Mouse (Mus musculus): ENCODE data around the gene Kank1. TPM values are rescaled to one million over a fixed set of nuclear protein-coding genes. Genes with fewer than 3 reads are reported as not detected.

Kank1 gene
- total RNA-seq, 2 experiments from 2014 or later: 11.2 to 17.6 TPM

- no peak for DNase-seq (ENCODE audit: low spot score in 2 of 2)
These were observed 123.8 kb downstream of the Kank1 start for GRCm38 (mm10) chr19:25360571-25361029.

GRCm38 (mm10) chr19:25361956-25362355 lies 125.2 kb downstream of the Kank1 start:
- DNase-seq (ENCODE audit: low spot score in 2 of 2): no peak

- DNase-seq (ENCODE audit: low spot score in 2 of 2): no peak
These were observed 128.9 kb downstream of the Kank1 start for GRCm38 (mm10) chr19:25365698-25366097.

DNA sequence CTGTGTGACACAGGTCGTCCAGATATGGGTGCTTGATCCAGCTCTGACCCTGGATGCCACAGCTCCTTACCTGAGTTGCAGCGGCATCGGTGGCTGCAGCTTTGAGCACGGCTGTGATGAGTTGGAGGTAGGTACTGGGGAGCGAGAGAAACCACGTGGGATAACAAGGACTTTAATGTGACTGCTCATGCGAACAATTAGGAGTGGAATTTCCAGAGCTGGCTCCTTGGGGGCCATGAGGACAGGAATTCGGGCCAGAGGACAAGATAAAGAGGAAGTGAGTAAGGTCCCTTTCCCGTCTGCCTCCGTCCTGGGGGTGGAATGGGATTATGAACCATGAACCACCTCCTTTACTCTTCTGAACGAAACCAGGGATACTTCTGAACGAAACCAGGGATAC lies 129.8 kb downstream of the Kank1 start:
- no peak for DNase-seq (ENCODE audit: low spot score in 2 of 2)

DNA sequence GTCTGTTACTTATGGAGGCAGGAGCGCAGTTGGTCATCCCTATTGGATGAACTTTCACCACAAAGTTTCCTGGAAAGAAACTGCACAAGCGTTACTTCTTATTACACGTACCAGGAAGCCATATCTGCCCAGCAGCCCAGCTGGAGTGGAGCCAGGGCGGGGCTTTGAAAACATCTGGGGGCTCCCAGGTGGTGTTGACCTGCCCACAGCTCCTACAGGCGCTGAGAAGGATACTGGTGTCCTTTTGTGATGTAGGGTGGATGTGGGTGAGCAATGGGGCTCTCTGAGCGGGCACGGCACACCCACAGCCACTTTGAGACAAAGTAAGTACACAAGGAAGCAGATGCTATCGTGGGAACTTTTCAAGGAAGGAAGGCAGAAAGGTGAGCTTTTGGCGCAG lies 133.7 kb downstream of the Kank1 start:
- DNase-seq (ENCODE audit: low spot score in 2 of 2): no peak

DNA sequence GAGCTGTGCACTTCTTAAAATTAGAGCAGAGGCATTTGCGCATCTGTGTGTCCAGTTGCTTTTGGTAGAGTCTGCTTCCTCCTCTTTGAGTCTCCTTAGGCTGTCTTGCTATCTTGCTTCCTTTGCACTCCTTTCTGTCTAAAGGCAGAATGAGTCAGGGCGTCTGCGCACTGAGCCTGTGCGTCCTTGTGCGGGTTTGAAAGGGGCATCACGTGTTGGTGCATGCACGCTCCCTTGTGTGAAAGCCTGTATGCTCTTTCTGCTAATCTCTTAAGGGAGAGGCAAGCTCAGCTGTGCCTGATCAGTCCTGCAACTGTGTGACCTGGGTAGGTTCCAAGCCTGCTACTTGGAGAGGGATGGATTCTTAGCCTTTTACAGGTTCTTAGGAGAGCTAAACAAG lies 136.0 kb downstream of the Kank1 start:
- no peak for DNase-seq (ENCODE audit: low spot score in 2 of 2)

- no peak for DNase-seq (ENCODE audit: low spot score in 2 of 2)
These were observed 136.8 kb downstream of the Kank1 start for GRCm38 (mm10) chr19:25373594-25373993.

DNA sequence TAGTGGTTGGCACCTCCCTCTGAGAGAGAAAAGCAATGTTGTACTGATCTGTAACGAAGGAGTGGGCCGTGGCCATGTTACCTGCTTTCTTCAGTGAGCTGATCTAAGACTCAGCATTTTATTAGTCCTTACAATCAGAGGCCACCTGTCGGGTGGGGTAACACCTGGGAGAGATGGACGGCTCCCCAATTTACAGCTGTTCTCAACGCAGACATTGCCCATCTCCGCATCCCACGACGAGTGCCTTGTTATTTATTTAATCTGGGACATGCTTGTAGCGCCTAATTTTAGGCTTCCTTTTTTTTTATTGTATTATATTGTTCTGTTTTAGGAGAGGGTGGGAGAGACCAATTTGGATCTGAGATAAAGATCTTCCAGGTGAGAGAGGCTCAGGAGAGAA lies 137.4 kb downstream of the Kank1 start:
- no peak for DNase-seq (ENCODE audit: low spot score in 2 of 2)

GRCm38 (mm10) chr19:25374926-25375325 lies 138.2 kb downstream of the Kank1 start:
- no peak for DNase-seq (ENCODE audit: low spot score in 2 of 2)

GRCm38 (mm10) chr19:25376871-25377270 lies 140.1 kb downstream of the Kank1 start:
- DNase-seq (ENCODE audit: low spot score in 2 of 2): no peak

GRCm38 (mm10) chr19:25380675-25381074 lies 143.9 kb downstream of the Kank1 start:
- no peak for DNase-seq (ENCODE audit: low spot score in 2 of 2)

DNA sequence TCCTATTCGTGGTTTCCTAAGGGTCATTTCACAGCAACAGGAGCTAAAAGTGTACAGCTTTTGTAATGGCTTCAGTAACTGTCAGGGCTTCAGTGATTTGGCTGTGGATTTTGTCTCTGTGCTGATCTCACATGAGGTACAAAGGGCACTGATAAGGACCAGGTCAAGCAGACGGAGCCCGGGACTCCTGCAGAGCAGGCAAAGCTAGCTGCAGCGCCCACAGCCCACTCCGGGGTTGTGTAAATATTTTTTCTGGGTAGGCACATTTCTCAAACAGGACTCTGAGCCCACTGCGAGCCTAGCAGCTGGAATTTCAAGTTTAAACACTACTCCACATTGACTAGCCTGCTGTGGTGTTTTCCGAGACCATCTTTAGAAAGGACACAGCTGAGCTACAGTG lies 145.2 kb downstream of the Kank1 start:
- DNase-seq (ENCODE audit: low spot score in 2 of 2): no peak

GRCm38 (mm10) chr19:25382494-25382893 lies 145.7 kb downstream of the Kank1 start:
- DNase-seq (ENCODE audit: low spot score in 2 of 2): no peak

- DNase-seq (ENCODE audit: low spot score in 2 of 2): no peak
These were observed 146.8 kb downstream of the Kank1 start for GRCm38 (mm10) chr19:25383386-25384146.

DNA sequence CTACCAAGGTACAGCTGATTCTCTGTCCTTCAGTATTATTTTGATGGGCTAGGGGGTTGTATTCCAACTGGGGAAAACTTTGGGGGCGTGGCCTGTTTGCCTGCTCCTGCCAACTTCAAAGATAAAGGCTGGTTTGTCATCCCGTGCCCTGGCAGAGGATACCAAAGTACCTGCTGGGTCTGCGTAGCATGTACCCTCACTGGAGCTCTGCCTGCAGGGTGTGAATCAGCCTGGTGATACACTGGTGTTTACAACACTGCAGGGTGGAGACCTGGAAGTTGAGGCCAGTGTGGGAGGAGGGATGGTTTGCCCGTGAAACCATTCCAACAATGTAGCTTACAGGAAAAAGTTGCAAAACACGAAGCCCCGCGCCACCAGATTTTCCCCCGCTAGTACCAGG lies 149.2 kb downstream of the Kank1 start:
- DNase-seq (ENCODE audit: low spot score in 2 of 2): no peak

DNA sequence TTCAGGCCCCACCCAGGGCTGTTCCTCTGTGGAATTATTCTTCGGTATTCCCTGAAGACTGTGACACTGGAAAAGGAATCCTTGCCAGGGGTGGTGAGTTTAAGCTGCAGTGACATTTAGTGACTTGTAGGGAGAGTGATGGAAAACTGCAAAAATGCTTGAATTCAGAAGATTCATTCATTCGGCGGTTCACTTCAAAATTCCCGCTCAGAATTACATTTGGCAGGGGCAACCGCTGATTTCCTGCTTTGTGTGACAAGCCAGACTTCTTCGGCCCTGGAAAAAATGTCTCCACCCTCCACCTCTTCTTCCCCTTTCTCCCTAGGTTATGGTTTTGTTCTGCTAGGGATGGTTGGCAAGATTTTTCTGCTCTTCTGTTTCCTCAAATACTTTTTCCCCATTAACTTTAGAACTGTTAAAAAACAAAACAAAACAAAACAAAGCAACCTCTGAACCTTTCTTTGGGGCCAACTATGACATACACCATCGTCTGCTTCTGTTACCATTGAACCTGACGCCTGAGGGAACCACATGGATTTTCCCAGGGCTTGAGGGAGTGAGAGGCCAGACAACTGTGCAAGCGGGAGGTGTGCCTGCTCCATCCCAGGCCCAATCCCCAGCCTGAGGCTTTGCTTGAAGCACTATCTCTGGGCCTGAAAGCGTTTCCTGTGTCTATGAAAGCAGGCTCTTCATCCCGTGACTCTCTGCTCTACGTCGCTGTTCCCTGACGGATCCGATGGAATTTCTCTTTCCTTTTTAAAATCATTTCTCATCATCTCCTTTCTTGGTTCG lies 150.1 kb downstream of the Kank1 start:
- DNase-seq (ENCODE audit: low spot score in 2 of 2): no peak

DNA sequence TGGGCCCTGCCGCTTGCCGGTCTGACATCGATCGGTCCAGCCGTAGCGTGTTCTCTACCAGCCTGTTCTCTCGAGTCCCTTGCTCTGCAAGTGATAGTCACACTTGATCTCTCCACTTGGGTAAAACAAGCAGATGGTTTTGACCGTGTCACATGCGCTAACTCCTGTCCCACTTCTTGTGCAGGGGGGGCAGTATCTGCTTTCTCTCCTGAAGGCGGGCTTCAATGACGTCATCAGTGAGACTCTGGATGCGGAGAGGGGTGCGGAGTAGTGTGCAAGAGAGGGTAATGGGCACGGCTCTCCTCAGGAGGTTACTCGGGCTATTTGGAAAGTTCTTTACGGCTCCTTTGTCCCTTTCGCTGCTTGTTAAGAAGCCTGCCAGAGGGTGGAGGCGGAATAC lies 151.1 kb downstream of the Kank1 start:
- no peak for DNase-seq (ENCODE audit: low spot score in 2 of 2)

DNA sequence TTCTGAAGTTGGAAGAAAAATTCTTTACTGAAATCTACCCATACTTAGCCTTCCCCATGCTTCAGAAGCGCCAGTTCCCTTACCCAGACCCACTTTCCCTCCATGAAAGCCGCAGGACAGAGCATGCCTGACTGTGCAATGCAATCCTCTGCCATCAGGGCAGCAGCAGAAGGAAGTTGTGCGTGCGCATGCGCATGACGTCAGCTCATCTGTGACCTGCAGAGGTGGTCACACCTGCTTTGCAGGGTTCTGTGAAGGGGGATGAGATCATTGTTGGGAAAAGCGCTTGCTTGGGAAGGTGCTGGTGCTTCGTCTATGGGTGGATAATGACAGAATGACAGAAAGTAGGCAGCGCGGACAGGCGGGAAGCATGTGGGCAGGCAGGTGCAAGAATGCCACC lies 155.4 kb downstream of the Kank1 start:
- DNase-seq (ENCODE audit: low spot score in 2 of 2): no peak

DNA sequence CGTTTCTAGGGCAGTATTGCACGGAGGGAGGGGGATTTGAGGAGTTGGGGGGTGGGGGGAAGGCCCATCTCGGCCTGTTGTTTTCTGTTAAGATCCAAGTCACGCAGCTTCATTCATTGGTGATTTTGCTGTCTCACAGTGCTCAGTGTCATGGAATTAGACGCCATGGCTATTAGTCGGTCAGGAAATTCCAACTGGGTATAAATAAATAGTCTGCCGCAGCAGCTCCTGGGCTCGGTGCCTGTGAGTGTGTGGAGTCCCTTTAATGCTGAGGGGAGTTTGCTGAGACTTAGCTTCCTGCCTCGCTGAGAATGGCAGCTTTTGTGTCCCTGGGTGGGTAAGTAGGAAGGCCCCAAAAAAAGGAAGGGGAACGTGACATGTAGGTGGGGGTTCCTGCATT lies 158.3 kb downstream of the Kank1 start:
- DNase-seq (ENCODE audit: low spot score in 2 of 2): no peak

GRCm38 (mm10) chr19:25396709-25397266 lies 160.0 kb downstream of the Kank1 start:
- DNase-seq (ENCODE audit: low spot score in 2 of 2): no peak

- DNase-seq (ENCODE audit: low spot score in 2 of 2): peak in 1 of 2 experiments; percentile 32
These were observed 162.9 kb downstream of the Kank1 start for GRCm38 (mm10) chr19:25399511-25400211.

Data from adrenal gland, adult 18-20 months (tissue).